Mouse (Mus musculus): Measurements from ENCODE around the gene Zfp36l2. TPM values are rescaled to one million over a fixed set of nuclear protein-coding genes. Genes with fewer than 3 reads are reported as not detected.

The Zfp36l2 gene
- polyA plus RNA-seq, 1 experiment, result 5.4 TPM

DNA sequence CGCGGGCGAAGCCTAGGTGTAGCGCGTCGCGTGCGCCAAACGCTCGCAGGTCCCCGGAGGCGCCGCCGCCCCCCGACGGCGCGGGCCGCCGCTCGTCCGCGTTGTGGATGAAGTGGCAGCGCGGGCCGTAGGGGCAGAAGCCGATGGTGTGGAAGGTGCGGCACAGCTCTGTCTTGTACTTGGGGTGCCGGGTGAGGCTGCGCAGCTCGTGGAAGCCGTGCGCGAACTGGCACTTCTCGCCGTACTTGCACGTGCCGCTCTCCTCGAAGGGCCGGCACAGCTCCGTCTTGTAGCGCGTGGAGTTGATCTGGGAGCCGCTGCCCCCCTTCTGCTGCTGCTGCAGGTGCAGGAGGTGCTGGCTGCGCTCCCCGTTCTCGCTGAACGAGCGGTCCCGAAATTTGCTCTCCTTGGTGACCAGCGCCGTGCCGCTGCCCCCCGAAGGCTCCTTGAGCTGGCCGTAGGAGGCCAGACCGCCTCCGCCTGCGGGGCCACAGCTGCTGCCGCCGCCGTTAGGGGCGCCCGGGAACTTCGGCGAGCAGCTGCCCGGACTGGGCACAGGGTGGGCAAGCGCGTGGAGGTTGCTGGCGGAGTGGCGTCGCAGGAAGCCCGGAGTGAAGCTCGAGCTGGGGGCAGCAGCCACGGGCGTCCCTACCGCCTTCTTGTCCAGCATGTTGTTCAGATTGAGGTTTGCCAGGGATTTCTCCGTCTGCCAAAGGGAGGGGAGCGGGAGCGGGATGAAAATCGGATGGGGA lies 1.1 kb downstream of the Zfp36l2 start:
- Histone ChIP-seq H3K4me1 (ENCODE audit: control insufficient read depth, insufficient read depth, low read length) (peaks cover 44% of the 10 kb centered on the region), H3K27me3 (ENCODE audit: control insufficient read depth, insufficient read depth, low read length) (no peaks in the 10 kb centered on the region), H3K27ac (ENCODE audit: control insufficient read depth, insufficient read depth, low read depth, low read length) (peak overlapping the region; percentile 81), H3K36me3 (ENCODE audit: control insufficient read depth, insufficient read depth, low read length) (no peaks in the 10 kb centered on the region), H3K4me3 (ENCODE audit: control insufficient read depth, low read depth, low read length) (peak overlapping the region; percentile 81)
- TF ChIP-seq POLR2A (IDR thresholded peaks at IDR 0.05; ENCODE audit: control insufficient read depth, low read depth, low read length), result no peak
- TF ChIP-seq CTCF (IDR thresholded peaks at IDR 0.05; ENCODE audit: control insufficient read depth, insufficient read depth, insufficient replicate concordance, low read depth, low read length), result no peak

GRCm38 (mm10) chr17:84185581-84186450 lies 1.9 kb downstream of the Zfp36l2 start:
- Histone ChIP-seq H3K36me3 (ENCODE audit: control insufficient read depth, insufficient read depth, low read length) (no peaks in the 10 kb centered on the region), H3K27me3 (ENCODE audit: control insufficient read depth, insufficient read depth, low read length) (no peaks in the 10 kb centered on the region), H3K27ac (ENCODE audit: control insufficient read depth, insufficient read depth, low read depth, low read length) (peak overlapping the region; percentile 3; the same call in 1 of the 2 replicates), H3K4me1 (ENCODE audit: control insufficient read depth, insufficient read depth, low read length) (peaks cover 51% of the 10 kb centered on the region), H3K4me3 (ENCODE audit: control insufficient read depth, low read depth, low read length) (peak overlapping the region; percentile 81)
- no peak for TF ChIP-seq POLR2A (IDR thresholded peaks at IDR 0.05; ENCODE audit: control insufficient read depth, low read depth, low read length)
- no peak for TF ChIP-seq CTCF (IDR thresholded peaks at IDR 0.05; ENCODE audit: control insufficient read depth, insufficient read depth, insufficient replicate concordance, low read depth, low read length)

DNA sequence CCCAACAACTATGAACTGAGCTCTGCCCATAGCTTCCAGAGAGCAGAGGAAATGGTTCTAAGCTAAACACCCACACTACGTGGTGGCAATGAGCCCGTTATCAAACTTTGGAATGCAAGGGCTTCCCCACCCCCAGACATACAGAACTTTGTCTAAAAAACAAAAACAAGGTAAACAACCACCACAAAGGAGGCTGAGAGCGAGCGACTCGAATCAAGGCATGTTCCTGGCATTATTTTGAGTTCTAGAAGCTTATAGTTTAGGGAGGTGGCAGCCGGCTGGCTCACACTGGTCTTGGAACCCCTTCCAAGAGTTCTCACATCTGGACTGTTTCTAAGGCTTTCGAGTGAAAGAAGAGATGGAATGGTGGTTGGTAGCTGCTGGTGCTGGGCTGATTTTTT lies 2.7 kb downstream of the Zfp36l2 start:
- no peak for TF ChIP-seq POLR2A (IDR thresholded peaks at IDR 0.05; ENCODE audit: control insufficient read depth, low read depth, low read length)
- no peak for TF ChIP-seq CTCF (IDR thresholded peaks at IDR 0.05; ENCODE audit: control insufficient read depth, insufficient read depth, insufficient replicate concordance, low read depth, low read length)
- peaks cover 55% of the 10 kb centered on the region for H3K4me1 ChIP-seq (ENCODE audit: control insufficient read depth, insufficient read depth, low read length)
- peak overlapping the region; percentile 56 for H3K27ac ChIP-seq (ENCODE audit: control insufficient read depth, insufficient read depth, low read depth, low read length)
- peak overlapping the region; percentile 47 for H3K4me3 ChIP-seq (ENCODE audit: control insufficient read depth, low read depth, low read length)
- no peaks in the 10 kb centered on the region for H3K27me3 ChIP-seq (ENCODE audit: control insufficient read depth, insufficient read depth, low read length)
- no peaks in the 10 kb centered on the region for H3K36me3 ChIP-seq (ENCODE audit: control insufficient read depth, insufficient read depth, low read length)

- Histone ChIP-seq H3K4me1 (ENCODE audit: control insufficient read depth, insufficient read depth, low read length) (peaks cover 46% of the 10 kb centered on the region), H3K4me3 (ENCODE audit: control insufficient read depth, low read depth, low read length) (no peak overlapping the region)
Observed at GRCm38 (mm10) chr17:84183291-84183781, 4.4 kb downstream of the Zfp36l2 start.

GRCm38 (mm10) chr17:84182311-84183271 lies 5.2 kb downstream of the Zfp36l2 start:
- H3K27me3 ChIP-seq (ENCODE audit: control insufficient read depth, insufficient read depth, low read length), result no peaks in the 10 kb centered on the region
- H3K4me1 ChIP-seq (ENCODE audit: control insufficient read depth, insufficient read depth, low read length), result peaks cover 41% of the 10 kb centered on the region
- no peaks in the 10 kb centered on the region for H3K36me3 ChIP-seq (ENCODE audit: control insufficient read depth, insufficient read depth, low read length)
- TF ChIP-seq CTCF (IDR thresholded peaks at IDR 0.05; ENCODE audit: control insufficient read depth, insufficient read depth, insufficient replicate concordance, low read depth, low read length) (no peak), POLR2A (IDR thresholded peaks at IDR 0.05; ENCODE audit: control insufficient read depth, low read depth, low read length) (no peak)
- H3K27ac ChIP-seq (ENCODE audit: control insufficient read depth, insufficient read depth, low read depth, low read length), result peak overlapping the region; percentile 85
- H3K4me3 ChIP-seq (ENCODE audit: control insufficient read depth, low read depth, low read length), result no peak overlapping the region; the same call in 1 of the 2 replicates

More at GRCm38 (mm10) chr17:84183291-84183781, 4.4 kb downstream of the Zfp36l2 start:
- Histone ChIP-seq H3K36me3 (ENCODE audit: control insufficient read depth, insufficient read depth, low read length) (no peaks in the 10 kb centered on the region), H3K27ac (ENCODE audit: control insufficient read depth, insufficient read depth, low read depth, low read length) (peak overlapping the region; percentile 85), H3K27me3 (ENCODE audit: control insufficient read depth, insufficient read depth, low read length) (no peaks in the 10 kb centered on the region)
- no peak for TF ChIP-seq POLR2A (IDR thresholded peaks at IDR 0.05; ENCODE audit: control insufficient read depth, low read depth, low read length)
- no peak for TF ChIP-seq CTCF (IDR thresholded peaks at IDR 0.05; ENCODE audit: control insufficient read depth, insufficient read depth, insufficient replicate concordance, low read depth, low read length)

GRCm38 (mm10) chr17:84181502-84182310 lies 6.0 kb downstream of the Zfp36l2 start:
- Histone ChIP-seq H3K27me3 (ENCODE audit: control insufficient read depth, insufficient read depth, low read length) (no peaks in the 10 kb centered on the region), H3K4me3 (ENCODE audit: control insufficient read depth, low read depth, low read length) (peak overlapping the region; percentile 51), H3K36me3 (ENCODE audit: control insufficient read depth, insufficient read depth, low read length) (no peaks in the 10 kb centered on the region), H3K4me1 (ENCODE audit: control insufficient read depth, insufficient read depth, low read length) (peaks cover 36% of the 10 kb centered on the region), H3K27ac (ENCODE audit: control insufficient read depth, insufficient read depth, low read depth, low read length) (peak overlapping the region; percentile 36)
- TF ChIP-seq POLR2A (IDR thresholded peaks at IDR 0.05; ENCODE audit: control insufficient read depth, low read depth, low read length) (no peak), CTCF (IDR thresholded peaks at IDR 0.05; ENCODE audit: control insufficient read depth, insufficient read depth, insufficient replicate concordance, low read depth, low read length) (no peak)
